Mouse (Mus musculus): ENCODE data around the gene Gosr1. TPM values are rescaled to one million over a fixed set of nuclear protein-coding genes. Genes with fewer than 3 reads are reported as not detected.
"Not testable (repeated sequence)": the region's sequence is repeated elsewhere in the genome, so short reads cannot be mapped to it uniquely, and the experiment has no call there.

Gene Gosr1
- polyA plus RNA-seq, 1 experiment from 2014 or later, result 26.3 TPM

GRCm38 (mm10) chr11:76728093-76728492, 35.3 kb downstream of the Gosr1 start:
- Histone ChIP-seq H3K4me2 (no peak overlapping the region), H3K4me1 (no peaks in the 10 kb centered on the region), H3K36me3 (peaks cover 53% of the 10 kb centered on the region), H3K27ac (no peak overlapping the region), H3K4me3 (replicated peaks) (no peak overlapping the region), H3K27me3 (no peaks in the 10 kb centered on the region), H3K9me3 (replicated peaks) (no peaks in the 10 kb centered on the region), H3K9ac (no peak overlapping the region)
- ATAC-seq (replicated peaks; ENCODE audit: low FRiP score), result no peak
- WGBS, result 95% methylated on average over 11 of the region's 11 CpGs

- Histone ChIP-seq H3K27ac (no peak overlapping the region), H3K36me3 (peaks cover 19% of the 10 kb centered on the region), H3K4me2 (no peak overlapping the region), H3K4me1 (no peaks in the 10 kb centered on the region), H3K9me3 (replicated peaks) (no peaks in the 10 kb centered on the region), H3K4me3 (replicated peaks) (no peak overlapping the region), H3K27me3 (no peaks in the 10 kb centered on the region), H3K9ac (no peak overlapping the region)
- WGBS, result 56% methylated on average over 8 of the region's 8 CpGs
- ATAC-seq (replicated peaks; ENCODE audit: low FRiP score), result no peak
These were observed 39.5 kb downstream of the Gosr1 start for GRCm38 (mm10) chr11:76723911-76724310.

GRCm38 (mm10) chr11:76717000-76717399, 46.4 kb downstream of the Gosr1 start:
- no peak for ATAC-seq (replicated peaks; ENCODE audit: low FRiP score)
- peaks cover 4% of the 10 kb centered on the region; the same call in 1 of the 2 replicates for H3K4me1 ChIP-seq
- H3K27me3 ChIP-seq, result no peaks in the 10 kb centered on the region
- 50% methylated on average over 4 of the region's 4 CpGs for WGBS
- H3K4me3 ChIP-seq (replicated peaks), result no peak overlapping the region
- H3K9me3 ChIP-seq (replicated peaks), result no peaks in the 10 kb centered on the region
- no peak overlapping the region for H3K4me2 ChIP-seq
- H3K9ac ChIP-seq, result no peak overlapping the region
- H3K27ac ChIP-seq, result no peak overlapping the region
- H3K36me3 ChIP-seq, result no peaks in the 10 kb centered on the region

GRCm38 (mm10) chr11:76709625-76710452, 53.5 kb downstream of the Gosr1 start:
- no peak for ATAC-seq (replicated peaks; ENCODE audit: low FRiP score)
- peaks cover 15% of the 10 kb centered on the region for H3K4me1 ChIP-seq
- H3K4me3 ChIP-seq (replicated peaks), result no peak overlapping the region
- H3K27me3 ChIP-seq, result no peaks in the 10 kb centered on the region
- no peak overlapping the region for H3K27ac ChIP-seq
- H3K4me2 ChIP-seq, result peak overlapping the region; percentile 36
- no peak overlapping the region for H3K9ac ChIP-seq
- no peaks in the 10 kb centered on the region for H3K36me3 ChIP-seq
- H3K9me3 ChIP-seq (replicated peaks), result no peaks in the 10 kb centered on the region
- 27% methylated on average over 15 of the region's 17 CpGs for WGBS

GRCm38 (mm10) chr11:76708881-76709280, 54.5 kb downstream of the Gosr1 start:
- WGBS, result 33% methylated on average over 1 of the region's 1 CpGs
- H3K27ac ChIP-seq, result no peak overlapping the region
- no peak for ATAC-seq (replicated peaks; ENCODE audit: low FRiP score)

GRCm38 (mm10) chr11:76708066-76708465, 55.3 kb downstream of the Gosr1 start:
- Histone ChIP-seq H3K4me2 (no peak overlapping the region), H3K36me3 (no peaks in the 10 kb centered on the region), H3K9ac (no peak overlapping the region), H3K9me3 (replicated peaks) (no peaks in the 10 kb centered on the region), H3K4me3 (replicated peaks) (no peak overlapping the region), H3K27ac (no peak overlapping the region), H3K27me3 (no peaks in the 10 kb centered on the region), H3K4me1 (peaks cover 15% of the 10 kb centered on the region)
- WGBS, result 83% methylated on average over 1 of the region's 1 CpGs
- ATAC-seq (replicated peaks; ENCODE audit: low FRiP score), result no peak

More at GRCm38 (mm10) chr11:76708881-76709280, 54.5 kb downstream of the Gosr1 start:
- H3K27me3 ChIP-seq, result no peaks in the 10 kb centered on the region
- no peak overlapping the region for H3K9ac ChIP-seq
- no peak overlapping the region for H3K4me3 ChIP-seq (replicated peaks)
- H3K4me2 ChIP-seq, result no peak overlapping the region
- H3K36me3 ChIP-seq, result no peaks in the 10 kb centered on the region
- H3K4me1 ChIP-seq, result peaks cover 15% of the 10 kb centered on the region
- H3K9me3 ChIP-seq (replicated peaks), result no peaks in the 10 kb centered on the region

GRCm38 (mm10) chr11:76707656-76708055, 55.7 kb downstream of the Gosr1 start:
- ATAC-seq (replicated peaks; ENCODE audit: low FRiP score), result no peak
- H3K9me3 ChIP-seq (replicated peaks), result no peaks in the 10 kb centered on the region
- no peak overlapping the region for H3K4me2 ChIP-seq
- H3K4me1 ChIP-seq, result peaks cover 15% of the 10 kb centered on the region
- no peaks in the 10 kb centered on the region for H3K27me3 ChIP-seq
- H3K4me3 ChIP-seq (replicated peaks), result no peak overlapping the region
- 89% methylated on average over 3 of the region's 3 CpGs for WGBS
- no peaks in the 10 kb centered on the region for H3K36me3 ChIP-seq
- no peak overlapping the region for H3K27ac ChIP-seq
- H3K9ac ChIP-seq, result no peak overlapping the region

GRCm38 (mm10) chr11:76699626-76700025, 63.8 kb downstream of the Gosr1 start:
- Histone ChIP-seq H3K9me3 (replicated peaks) (no peaks in the 10 kb centered on the region), H3K27ac (no peak overlapping the region), H3K36me3 (no peaks in the 10 kb centered on the region), H3K4me2 (0 out of 2 replicates have a peak overlapping the region, but pooled peaks have one; percentile 2), H3K27me3 (no peaks in the 10 kb centered on the region), H3K4me1 (no peaks in the 10 kb centered on the region), H3K4me3 (replicated peaks) (no peak overlapping the region), H3K9ac (no peak overlapping the region)
- WGBS, result 60% methylated on average over 7 of the region's 9 CpGs
- no peak for ATAC-seq (replicated peaks; ENCODE audit: low FRiP score)

- Histone ChIP-seq H3K27me3 (no peaks in the 10 kb centered on the region), H3K9ac (no peak overlapping the region), H3K4me3 (replicated peaks) (no peak overlapping the region), H3K4me1 (no peaks in the 10 kb centered on the region), H3K27ac (no peak overlapping the region), H3K4me2 (no peak overlapping the region), H3K9me3 (replicated peaks) (no peaks in the 10 kb centered on the region), H3K36me3 (no peaks in the 10 kb centered on the region)
- WGBS, result 72% methylated on average over 6 of the region's 6 CpGs
- ATAC-seq (replicated peaks; ENCODE audit: low FRiP score), result no peak
These were observed 67.6 kb downstream of the Gosr1 start for GRCm38 (mm10) chr11:76695810-76696209.

GRCm38 (mm10) chr11:76692096-76692495, 71.3 kb downstream of the Gosr1 start:
- H3K9me3 ChIP-seq (replicated peaks), result no peaks in the 10 kb centered on the region
- no peak overlapping the region for H3K4me3 ChIP-seq (replicated peaks)
- no peaks in the 10 kb centered on the region for H3K36me3 ChIP-seq
- H3K27ac ChIP-seq, result no peak overlapping the region
- no peaks in the 10 kb centered on the region for H3K4me1 ChIP-seq
- 82% methylated on average over 3 of the region's 3 CpGs for WGBS
- no peak overlapping the region for H3K4me2 ChIP-seq
- no peaks in the 10 kb centered on the region for H3K27me3 ChIP-seq
- no peak for ATAC-seq (replicated peaks; ENCODE audit: low FRiP score)
- no peak overlapping the region for H3K9ac ChIP-seq

- H3K4me3 ChIP-seq (replicated peaks), result no peak overlapping the region
- H3K4me2 ChIP-seq, result no peak overlapping the region
- H3K4me1 ChIP-seq, result no peaks in the 10 kb centered on the region
- ATAC-seq (replicated peaks; ENCODE audit: low FRiP score), result no peak
- H3K9me3 ChIP-seq (replicated peaks), result no peaks in the 10 kb centered on the region
- no peak overlapping the region for H3K9ac ChIP-seq
- H3K36me3 ChIP-seq, result no peaks in the 10 kb centered on the region
- no peak overlapping the region for H3K27ac ChIP-seq
- no peaks in the 10 kb centered on the region for H3K27me3 ChIP-seq
- 63% methylated on average over 2 of the region's 2 CpGs for WGBS
These were observed 77.8 kb downstream of the Gosr1 start for GRCm38 (mm10) chr11:76685604-76686003.

GRCm38 (mm10) chr11:76679508-76679907, 83.9 kb downstream of the Gosr1 start, which contains the start of gene Trarg1:
Gene Trarg1 (plus strand): TSS chr11:76679808.
- WGBS, result 38% methylated on average over 8 of the region's 8 CpGs

More at GRCm38 (mm10) chr11:76679508-76679907, 83.9 kb downstream of the Gosr1 start, which contains the start of gene Trarg1:
- not testable (repeated sequence) for H3K27ac ChIP-seq; H3K36me3 ChIP-seq; H3K4me1 ChIP-seq; H3K4me3 ChIP-seq (replicated peaks); H3K9me3 ChIP-seq (replicated peaks); ATAC-seq (replicated peaks; ENCODE audit: low FRiP score); H3K9ac ChIP-seq
- Histone ChIP-seq H3K4me2 (0 out of 2 replicates have a peak within 1 kb of the TSS, but pooled peaks have one; percentile 12), H3K27me3 (peaks cover 21% of the 10 kb centered on the region)
